Mouse (Mus musculus): Measurements from ENCODE around the gene Utf1.

Utf1 gene

DNA sequence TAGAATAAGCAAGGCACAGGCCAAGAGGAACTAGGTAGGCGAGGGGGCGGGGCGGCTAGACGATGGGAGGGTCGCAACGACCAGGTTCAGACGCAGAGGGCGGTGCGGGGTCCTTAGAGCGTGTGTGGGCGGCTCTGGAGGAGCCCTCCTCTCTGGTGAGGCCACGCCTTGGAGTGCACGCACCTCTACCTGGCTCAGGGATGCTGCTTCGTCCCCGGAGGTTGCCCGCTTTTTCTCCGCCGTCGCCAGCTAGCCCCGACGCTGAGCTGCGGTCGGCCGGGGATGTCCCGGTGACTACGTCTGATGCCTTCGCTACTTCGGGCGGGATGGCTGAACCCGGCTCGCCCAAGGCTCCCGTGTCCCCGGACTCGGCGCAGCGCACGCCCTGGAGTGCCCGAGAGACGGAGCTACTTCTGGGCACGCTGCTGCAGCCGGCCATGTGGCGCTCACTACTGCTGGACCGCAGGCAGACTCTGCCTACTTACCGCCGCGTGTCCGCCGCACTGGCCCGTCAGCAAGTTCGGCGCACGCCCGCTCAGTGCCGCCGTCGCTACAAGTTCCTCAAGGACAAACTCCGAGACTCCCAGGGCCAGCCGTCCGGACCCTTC is at the start of gene Utf1:
TSS of gene Utf1 (plus strand) at position 116 of the 608 bp plus-strand sequence.
- DNase-seq (ENCODE audit: low spot score in 2 of 2): no peak

GRCm38 (mm10) chr7:139894655-139895557 is 48.7 kb upstream of the Utf1 start, which contains the start of gene Kndc1:
Kndc1 (plus strand) TSS chr7:139894696.
- no peak for DNase-seq (ENCODE audit: low spot score in 2 of 2)

DNA sequence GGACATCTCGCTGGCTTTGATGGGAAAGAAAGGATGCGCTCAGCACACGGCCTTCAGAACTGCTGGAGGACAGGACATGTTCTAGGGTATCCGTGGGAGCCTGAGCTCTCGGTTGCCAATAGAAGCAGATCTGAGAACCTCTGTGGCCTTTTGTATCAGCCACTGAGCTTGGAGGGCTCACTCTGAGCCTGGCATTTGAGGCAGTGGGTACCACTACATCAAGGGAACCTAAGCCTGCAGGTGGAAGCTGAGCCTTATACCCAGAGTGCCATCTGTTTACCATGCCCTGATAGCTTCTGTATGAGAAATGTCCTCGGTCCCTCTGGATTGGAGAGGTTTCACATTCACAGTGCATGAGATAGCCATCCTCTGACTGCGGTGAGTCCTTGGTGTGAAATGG is 47.3 kb upstream of the Utf1 start:
- DNase-seq (ENCODE audit: low spot score in 2 of 2): no peak

GRCm38 (mm10) chr7:139896796-139897195 is 46.8 kb upstream of the Utf1 start:
- DNase-seq (ENCODE audit: low spot score in 2 of 2): no peak

- DNase-seq (ENCODE audit: low spot score in 2 of 2): no peak
Measured at GRCm38 (mm10) chr7:139898606-139899005, 45.0 kb upstream of the Utf1 start.

DNA sequence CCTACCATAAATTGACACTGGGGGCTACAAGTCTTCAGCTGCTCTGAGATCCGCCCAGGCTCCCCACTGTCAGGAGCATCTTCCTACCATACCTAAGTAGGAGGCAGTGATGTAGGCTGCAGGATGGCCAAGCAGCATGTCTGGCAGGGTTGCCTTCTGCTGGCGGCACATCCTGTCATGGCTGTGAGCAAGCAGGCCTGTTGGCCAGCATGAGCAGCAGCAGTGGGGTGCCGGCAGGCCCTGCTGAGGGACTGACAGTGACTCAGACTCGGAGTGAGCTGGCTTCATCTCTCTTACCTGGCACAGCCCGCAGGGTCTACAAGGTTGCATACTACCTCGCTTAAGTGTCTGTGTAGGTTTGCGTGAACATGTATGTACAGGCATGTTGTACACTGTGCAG is 44.1 kb upstream of the Utf1 start:
- no peak for DNase-seq (ENCODE audit: low spot score in 2 of 2)

DNA sequence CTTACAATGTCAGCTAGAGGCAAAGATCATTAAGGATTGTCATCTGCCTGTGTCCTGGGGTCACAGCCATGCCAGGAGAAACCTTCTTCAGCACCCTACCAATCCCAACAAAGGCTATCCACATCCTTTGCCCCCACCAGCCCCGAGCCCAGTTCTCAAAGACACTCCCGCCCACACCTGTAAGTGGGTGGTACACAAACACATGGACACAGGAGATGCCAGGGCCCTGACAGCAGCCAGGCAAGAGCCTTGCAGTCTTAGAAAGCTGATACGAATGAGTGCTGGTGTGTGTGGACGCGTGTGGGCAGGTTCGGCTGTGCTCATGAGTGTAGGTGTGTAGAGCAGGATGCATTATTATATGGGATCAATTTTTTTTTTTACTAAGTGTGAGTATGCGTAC is 43.1 kb upstream of the Utf1 start:
- no peak for DNase-seq (ENCODE audit: low spot score in 2 of 2)

- no peak for DNase-seq (ENCODE audit: low spot score in 2 of 2)
Measured at GRCm38 (mm10) chr7:139900896-139901295, 42.7 kb upstream of the Utf1 start.

DNA sequence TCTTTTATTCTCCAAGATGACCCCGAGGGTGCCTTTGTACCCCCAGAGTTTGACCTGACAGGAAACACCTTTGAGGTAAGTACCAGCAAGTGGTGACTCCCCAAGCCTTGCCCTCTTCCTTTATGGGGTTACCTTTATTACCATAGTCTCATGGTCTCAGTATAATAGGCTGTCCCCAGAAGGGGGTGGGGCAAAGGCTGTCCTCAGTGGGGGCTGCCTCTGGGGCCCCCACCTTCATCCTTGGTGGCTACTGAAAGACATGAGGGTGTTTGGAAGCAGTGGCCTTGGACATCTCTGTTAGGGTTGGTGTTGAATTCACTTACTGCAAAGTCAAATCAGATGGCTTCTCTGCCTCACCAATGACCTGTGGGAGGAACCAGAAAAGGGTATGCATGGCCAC is 41.6 kb upstream of the Utf1 start:
- DNase-seq (ENCODE audit: low spot score in 2 of 2): no peak

DNA sequence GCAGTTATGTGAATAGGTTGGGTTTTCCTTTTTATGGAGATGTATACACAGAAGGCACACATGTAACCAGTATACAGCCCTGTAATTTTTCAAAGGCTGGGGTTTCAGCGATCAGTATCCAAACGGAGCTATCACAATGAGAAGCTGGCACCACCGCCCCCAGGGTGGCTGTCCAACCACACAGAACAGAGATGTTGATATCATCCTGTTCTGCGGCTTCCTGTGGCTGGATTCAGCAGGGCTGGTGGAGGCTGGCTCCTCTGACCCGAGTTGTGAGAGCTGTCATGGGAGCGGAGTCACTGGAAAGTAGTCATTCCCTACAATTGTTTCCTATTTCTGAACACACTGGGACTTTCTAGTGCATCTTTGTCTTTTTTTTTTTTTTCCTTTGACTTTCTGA is 38.3 kb upstream of the Utf1 start:
- no peak for DNase-seq (ENCODE audit: low spot score in 2 of 2)

GRCm38 (mm10) chr7:139905661-139906060 is 37.9 kb upstream of the Utf1 start:
- peak; percentile 7 to 17 for DNase-seq (ENCODE audit: low spot score in 2 of 2)

DNA sequence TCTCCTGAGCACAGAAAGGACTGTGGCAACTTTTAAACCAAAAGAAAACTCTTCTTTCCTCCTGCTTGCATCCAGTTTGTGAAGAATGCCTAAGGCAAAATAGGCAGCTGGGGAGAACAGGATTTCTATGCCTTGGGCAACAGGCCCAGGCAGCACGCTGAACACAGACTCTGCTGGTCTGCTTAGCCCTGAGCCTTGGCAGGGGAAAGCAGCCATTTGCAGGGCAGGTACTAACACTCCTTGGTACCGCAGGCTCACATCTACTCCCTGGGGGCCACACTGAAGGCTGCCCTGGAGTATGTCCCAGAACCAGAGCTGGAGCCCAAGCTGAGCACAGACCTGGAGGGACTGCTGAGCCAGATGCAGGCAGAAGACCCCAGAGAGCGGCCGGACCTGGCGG is 35.4 kb upstream of the Utf1 start:
- DNase-seq (ENCODE audit: low spot score in 2 of 2): no peak

DNA sequence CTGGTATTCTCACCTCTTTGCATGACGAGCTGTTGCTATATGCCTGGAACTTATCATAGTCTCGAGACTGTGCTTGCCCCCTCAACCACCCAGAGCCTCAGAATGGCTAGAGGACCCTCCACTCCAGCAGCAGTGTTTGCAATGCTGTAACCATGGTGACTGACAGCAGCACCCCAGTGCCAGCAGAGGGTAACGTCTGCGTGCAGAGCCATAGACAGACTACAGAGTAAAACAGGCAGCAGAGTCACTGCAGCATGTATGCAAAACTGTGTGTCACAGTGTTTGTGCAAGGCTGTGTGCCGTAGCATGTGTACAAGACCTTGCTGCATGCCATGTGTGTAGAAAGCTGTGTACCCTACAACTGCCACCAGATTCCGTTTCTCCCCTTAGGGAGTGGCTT is 34.1 kb upstream of the Utf1 start:
- DNase-seq (ENCODE audit: low spot score in 2 of 2): no peak

GRCm38 (mm10) chr7:139910204-139910835 is 33.3 kb upstream of the Utf1 start:
- DNase-seq (ENCODE audit: low spot score in 2 of 2): no peak

DNA sequence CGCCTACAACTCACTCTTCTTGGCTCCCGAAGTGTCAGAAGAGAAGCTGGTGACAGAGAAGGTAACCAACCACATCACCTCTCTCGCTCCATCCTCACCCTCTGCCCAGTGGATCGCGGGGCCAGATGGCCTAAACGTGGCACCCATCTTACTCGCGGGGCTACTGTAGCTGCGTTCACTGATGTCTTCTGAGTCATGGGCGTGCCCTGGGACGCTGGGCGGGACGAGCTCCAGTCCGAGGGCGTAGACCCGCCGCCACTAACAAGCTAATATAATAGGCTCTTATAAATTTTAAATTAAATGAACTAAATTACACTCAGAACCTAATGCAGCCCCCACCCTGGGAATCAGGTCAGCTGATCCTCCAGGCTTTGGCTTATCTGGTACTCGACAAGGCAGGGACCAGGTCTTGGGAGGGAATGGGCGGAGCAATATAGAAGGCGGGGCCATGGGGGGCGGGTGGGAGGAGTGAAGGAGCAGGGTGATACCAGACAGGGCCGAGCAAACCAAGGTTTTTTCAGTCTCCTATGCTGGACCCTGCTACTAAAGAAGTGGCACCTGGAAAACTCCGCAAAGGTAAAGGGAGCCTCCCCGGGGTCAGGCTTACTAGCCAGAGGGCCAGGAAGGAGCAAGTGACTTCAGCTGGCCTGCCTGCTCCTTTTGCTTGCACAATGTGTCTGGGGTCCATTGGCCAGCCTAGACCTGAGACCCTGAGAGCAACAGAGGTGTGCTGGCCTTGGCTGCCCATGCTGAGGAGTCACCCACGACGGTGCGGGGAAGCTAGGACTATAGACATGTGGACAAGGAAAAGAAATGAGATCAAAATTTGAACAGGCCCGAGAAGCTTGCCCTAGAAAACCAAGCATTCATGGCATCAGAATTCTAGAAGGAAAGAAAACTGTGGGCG is 29.2 kb upstream of the Utf1 start:
- DNase-seq (ENCODE audit: low spot score in 2 of 2): no peak

DNA sequence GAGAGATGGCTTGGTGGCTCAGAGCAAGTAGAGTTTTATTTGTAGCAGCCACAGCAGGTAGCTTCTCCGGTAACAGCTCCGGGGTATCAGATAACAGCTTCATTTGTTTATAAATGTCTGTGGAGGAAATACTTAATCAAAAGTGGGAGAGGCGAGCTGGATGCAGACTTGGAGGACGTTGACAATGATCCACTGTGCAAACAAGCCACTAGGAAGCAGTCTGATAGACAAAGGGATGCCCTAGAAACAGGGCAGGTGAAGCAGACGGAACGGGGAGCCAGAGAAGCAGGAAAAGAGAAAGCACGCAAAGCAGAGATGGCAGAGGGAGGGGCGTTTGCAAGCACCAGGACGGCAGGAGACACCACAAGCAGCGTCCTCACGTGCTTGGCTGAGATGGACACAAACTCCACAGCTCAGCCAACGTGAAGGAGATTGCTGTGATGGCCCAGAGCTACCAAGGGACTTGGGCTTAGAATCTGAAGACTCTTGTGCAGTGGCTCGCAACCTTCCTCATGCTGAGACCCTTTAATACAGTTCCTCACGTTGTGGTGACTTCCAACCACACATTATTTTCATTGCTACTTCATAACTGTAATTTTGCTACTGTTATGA is 27.8 kb upstream of the Utf1 start:
- DNase-seq (ENCODE audit: low spot score in 2 of 2): no peak

DNA sequence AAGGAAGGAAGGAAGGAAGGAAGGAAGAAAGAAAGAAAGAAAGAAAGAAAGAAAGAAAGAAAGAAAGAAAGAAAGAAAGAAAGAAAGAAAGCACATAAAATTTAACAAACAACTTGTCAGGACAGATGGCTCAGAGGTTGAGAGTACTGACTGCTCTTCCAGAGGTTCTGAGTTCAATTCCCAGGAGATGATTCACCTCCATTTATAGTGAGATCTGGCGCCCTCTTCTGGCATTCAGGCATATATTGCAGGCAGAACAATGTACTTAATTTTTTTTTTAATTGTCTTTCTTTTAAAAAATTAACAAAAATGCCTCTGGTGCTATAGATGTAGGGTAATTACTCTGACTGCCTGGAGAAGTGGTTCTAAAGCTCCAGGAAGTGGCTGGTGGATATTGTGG is 27.2 kb upstream of the Utf1 start:
- DNase-seq (ENCODE audit: low spot score in 2 of 2): no peak

GRCm38 (mm10) chr7:139918262-139918661 is 25.3 kb upstream of the Utf1 start:
- no peak for DNase-seq (ENCODE audit: low spot score in 2 of 2)

DNA sequence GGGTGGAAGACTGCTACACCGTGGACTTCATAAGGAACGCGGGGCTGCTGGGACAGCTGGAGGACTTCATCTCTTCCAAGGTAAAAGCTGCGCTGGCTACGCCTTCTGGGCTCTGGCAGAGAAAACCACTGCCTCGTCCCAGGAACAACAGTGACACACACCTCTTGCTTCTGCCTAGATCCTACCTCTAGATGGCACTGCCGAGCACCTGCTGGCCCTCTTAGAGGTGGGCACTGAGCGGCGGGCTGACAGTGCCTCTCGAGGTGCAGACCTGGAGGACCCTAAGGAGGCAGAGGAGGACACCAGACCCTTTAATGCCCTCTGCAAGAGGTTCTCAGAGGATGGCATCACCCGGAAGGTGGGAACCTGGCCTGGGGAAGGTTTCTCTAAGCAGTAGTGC is 12.9 kb upstream of the Utf1 start:
- peak in 1 of 2 experiments; percentile 30 for DNase-seq (ENCODE audit: low spot score in 2 of 2)

DNA sequence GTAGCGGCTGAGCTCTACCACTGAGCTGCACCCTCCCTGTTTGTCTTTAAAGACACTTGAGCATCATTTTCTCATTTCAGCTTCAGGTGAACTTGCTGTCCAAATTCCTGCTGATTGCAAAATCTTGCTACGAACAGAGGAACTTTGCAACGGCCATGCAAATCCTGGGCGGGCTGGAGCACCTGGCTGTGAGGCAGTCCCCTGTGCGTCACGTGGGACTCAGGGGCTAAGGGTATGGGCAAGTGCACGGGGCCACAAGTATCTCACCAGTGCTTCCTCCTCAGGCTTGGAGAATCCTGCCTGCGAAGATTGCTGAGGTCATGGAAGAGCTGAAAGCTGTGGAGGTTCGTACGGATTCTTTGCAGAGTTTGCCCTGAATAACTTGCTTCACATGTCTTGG is 6.9 kb upstream of the Utf1 start:
- no peak for DNase-seq (ENCODE audit: low spot score in 2 of 2)

DNA sequence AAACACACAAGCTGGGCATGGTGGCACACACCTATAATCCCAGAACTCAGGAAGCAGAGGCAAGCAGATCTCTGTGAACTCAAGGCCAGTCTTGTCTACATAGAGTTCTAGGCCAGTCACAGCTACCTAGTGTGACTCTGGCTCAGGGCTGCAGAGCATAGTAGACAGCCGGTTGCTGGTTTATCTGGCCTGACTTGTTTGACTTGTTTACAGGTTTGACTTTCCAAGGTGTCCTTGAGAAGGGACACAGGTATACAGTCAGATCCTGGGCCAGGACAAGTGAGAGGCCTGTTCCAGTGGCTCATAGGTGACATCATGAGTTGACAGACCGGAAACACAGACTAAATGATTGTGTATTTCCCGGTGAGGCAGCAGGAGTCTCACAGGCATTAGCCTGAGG is 6.5 kb upstream of the Utf1 start:
- DNase-seq (ENCODE audit: low spot score in 2 of 2): no peak
